9 mouse cellular contexts compared by ENCODE assay signal in the genomic region with DNA sequence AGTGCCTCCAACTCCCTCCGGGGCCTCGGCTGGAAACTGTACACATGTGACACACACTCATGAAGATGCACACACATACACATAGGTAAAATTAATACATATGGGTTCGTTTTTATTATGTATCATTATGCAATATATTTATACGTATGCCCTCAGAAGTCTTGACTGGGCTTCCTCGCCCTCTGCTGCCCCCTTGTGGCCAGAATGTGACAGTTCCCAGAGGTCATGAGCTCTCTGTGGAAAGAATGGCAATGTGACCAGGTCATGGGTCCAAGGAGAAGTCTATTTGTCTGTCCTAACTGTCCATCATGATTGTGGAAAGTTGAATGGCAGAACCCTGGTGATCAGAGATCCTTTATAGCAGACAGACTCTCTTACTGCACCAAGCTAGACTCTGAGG. TPM values are rescaled to one million over a fixed set of nuclear protein-coding genes. Genes with fewer than 3 reads are reported as not detected.
DNase-seq lines count a peak whose midpoint lies in the region; ATAC-seq lines count a peak whose summit lies in the region.
"Had no signal": no experiment of that assay in that cellular context is flagged by ENCODE, and none has a peak within 500 bp of the region (broad histone marks: within the 10 kb centered on the region; RNA-seq: fewer than 3 reads in every experiment).

No protein-coding gene starts in this region.

- DNase-seq in hindbrain, embryonic 11.5 days (ENCODE audit: low spot score), result peak; percentile 82
- peak; percentile 86 for DNase-seq in adrenal gland, postnatal 25 days
- DNase-seq in embryo, embryonic 9.5 days (ENCODE audit: extremely low spot score), result peak; percentile 70
- DNase-seq in layer of hippocampus, adult 8-10 months (ENCODE audit: low spot score in 2 of 2), result peak; percentile 51 to 74
- DNase-seq in lung, postnatal 36 days, result peak; percentile 93
- peak; percentile 63 to 84 for DNase-seq in spleen, adult 18-20 months

- no peaks in the 10 kb centered on the region for H3K4me1 ChIP-seq in hindbrain, embryonic 11.5 days (replicated peaks; ENCODE audit: control insufficient read depth, insufficient read depth, low read length)
- H3K4me1 ChIP-seq in hindbrain, embryonic 13.5 days (replicated peaks), result no peaks in the 10 kb centered on the region
- no peaks in the 10 kb centered on the region for H3K4me1 ChIP-seq in heart, embryonic 16.5 days (ENCODE audit: control insufficient read depth, insufficient read depth, low read length)
- H3K4me1 ChIP-seq: neural tube, embryonic 13.5 days had no signal

- H3K27ac ChIP-seq in hindbrain, embryonic 11.5 days (ENCODE audit: low read depth, low read length), result no peak overlapping the region
- H3K27ac ChIP-seq in hindbrain, embryonic 13.5 days, result no peak overlapping the region
- no peak overlapping the region for H3K27ac ChIP-seq in heart, embryonic 16.5 days (ENCODE audit: low read length)
- H3K27ac ChIP-seq: neural tube, embryonic 13.5 days had no signal

- no peaks in the 10 kb centered on the region for H3K9me3 ChIP-seq in hindbrain, embryonic 11.5 days (ENCODE audit: control insufficient read depth, low read length)
- no peaks in the 10 kb centered on the region for H3K9me3 ChIP-seq in hindbrain, embryonic 13.5 days
- H3K9me3 ChIP-seq in heart, embryonic 16.5 days (replicated peaks; ENCODE audit: control insufficient read depth, low read length), result 0 out of 2 replicates have a peak, but pooled peaks cover 1% of the 10 kb centered on the region
- H3K9me3 ChIP-seq: neural tube, embryonic 13.5 days had no signal

- no peak overlapping the region for H3K9ac ChIP-seq in hindbrain, embryonic 11.5 days (ENCODE audit: low read depth, low read length)
- no peak overlapping the region for H3K9ac ChIP-seq in hindbrain, embryonic 13.5 days
- no peak overlapping the region for H3K9ac ChIP-seq in heart, embryonic 16.5 days (ENCODE audit: low read length)
- H3K9ac ChIP-seq: neural tube, embryonic 13.5 days had no signal

- no peak overlapping the region for H3K4me2 ChIP-seq in hindbrain, embryonic 11.5 days (replicated peaks; ENCODE audit: low read depth, low read length)
- no peak overlapping the region for H3K4me2 ChIP-seq in hindbrain, embryonic 13.5 days
- H3K4me2 ChIP-seq in heart, embryonic 16.5 days (ENCODE audit: low read depth, low read length), result no peak overlapping the region
- H3K4me2 ChIP-seq: neural tube, embryonic 13.5 days had no signal

- no peaks in the 10 kb centered on the region for H3K27me3 ChIP-seq in hindbrain, embryonic 11.5 days (ENCODE audit: control insufficient read depth, insufficient read depth, low read length)
- no peaks in the 10 kb centered on the region for H3K27me3 ChIP-seq in hindbrain, embryonic 13.5 days
- H3K27me3 ChIP-seq in heart, embryonic 16.5 days (ENCODE audit: control insufficient read depth, insufficient read depth, low read length), result no peaks in the 10 kb centered on the region
- H3K27me3 ChIP-seq: neural tube, embryonic 13.5 days had no signal

- H3K4me3 ChIP-seq in hindbrain, embryonic 11.5 days (ENCODE audit: low read depth, low read length), result no peak overlapping the region
- no peak overlapping the region for H3K4me3 ChIP-seq in hindbrain, embryonic 13.5 days
- H3K4me3 ChIP-seq in heart, embryonic 16.5 days (ENCODE audit: low read length), result no peak overlapping the region
- H3K4me3 ChIP-seq: neural tube, embryonic 13.5 days had no signal

- H3K36me3 ChIP-seq in hindbrain, embryonic 11.5 days (ENCODE audit: control insufficient read depth, insufficient read depth, low read length), result no peaks in the 10 kb centered on the region
- no peaks in the 10 kb centered on the region for H3K36me3 ChIP-seq in hindbrain, embryonic 13.5 days
- no peaks in the 10 kb centered on the region for H3K36me3 ChIP-seq in heart, embryonic 16.5 days (ENCODE audit: control insufficient read depth, insufficient read depth)
- H3K36me3 ChIP-seq: neural tube, embryonic 13.5 days had no signal

- 27% methylated on average over 5 of the region's 5 CpGs for WGBS in hindbrain, embryonic 11.5 days
- WGBS in hindbrain, embryonic 13.5 days, result 32% methylated on average over 5 of the region's 5 CpGs
- 20% methylated on average over 5 of the region's 5 CpGs for WGBS in heart, embryonic 16.5 days

- no peak for ATAC-seq in hindbrain, embryonic 11.5 days (ENCODE audit: low FRiP score)
- ATAC-seq in hindbrain, embryonic 13.5 days (ENCODE audit: low FRiP score), result no peak
- ATAC-seq in heart, embryonic 16.5 days (replicated peaks; ENCODE audit: extremely low read depth, insufficient read depth, low FRiP score), result 0 out of 2 replicates have a peak, but pooled peaks have one; percentile 18

RNA-seq across cellular contexts. Expression of a gene that starts 8.6 kb away (rescaled TPM):
- 9.6 and 11.6 TPM in 2 replicates for polyA plus RNA-seq in hindbrain, embryonic 11.5 days (2014; fragmentation: Nextera tagmentation; extraction: Ambion mirVana)
- polyA plus RNA-seq in hindbrain, embryonic 13.5 days (2015; fragmentation: Nextera tagmentation; extraction: Ambion mirVana), result 7.4 and 8.4 TPM in 2 replicates
- total RNA-seq in adrenal gland, postnatal 25 days (2021), result 27.8 and 29.5 TPM in 2 replicates
- 4.8 and 9.0 TPM in 2 replicates for polyA plus RNA-seq in heart, embryonic 16.5 days (2015; fragmentation: Nextera tagmentation; extraction: Ambion mirVana)
- total RNA-seq in layer of hippocampus, adult 8-10 months (2022), result 10 to 100 TPM; 10.3 to 13.5 (median 11.3) TPM

RNA-seq across cellular contexts. Expression of a gene that starts 34.1 kb away (rescaled TPM):
- 3.2 and 5.9 TPM in 2 replicates for polyA plus RNA-seq in hindbrain, embryonic 11.5 days (2014; fragmentation: Nextera tagmentation; extraction: Ambion mirVana)
- 3.2 and 4.9 TPM in 2 replicates for polyA plus RNA-seq in hindbrain, embryonic 13.5 days (2015; fragmentation: Nextera tagmentation; extraction: Ambion mirVana)
- 4.6 and 4.9 TPM in 2 replicates for total RNA-seq in adrenal gland, postnatal 25 days (2021)
- polyA plus RNA-seq in heart, embryonic 16.5 days (2015; fragmentation: Nextera tagmentation; extraction: Ambion mirVana), result 11.3 and 18.5 TPM in 2 replicates
- 1 to 10 TPM in 3 of 4 experiments, under 1 TPM in 1; 0.61 to 9.8 (median 5.5) TPM for total RNA-seq in layer of hippocampus, adult 8-10 months (2022)

RNA-seq across cellular contexts. Expression of a gene that starts 35.6 kb away (rescaled TPM):
- polyA plus RNA-seq in hindbrain, embryonic 11.5 days (2014; fragmentation: Nextera tagmentation; extraction: Ambion mirVana), result 16.6 and 17.3 TPM in 2 replicates
- polyA plus RNA-seq in hindbrain, embryonic 13.5 days (2015; fragmentation: Nextera tagmentation; extraction: Ambion mirVana), result 8.9 and 10.6 TPM in 2 replicates
- 36.4 and 51.6 TPM in 2 replicates for total RNA-seq in adrenal gland, postnatal 25 days (2021)
- 4.8 and 5.4 TPM in 2 replicates for polyA plus RNA-seq in heart, embryonic 16.5 days (2015; fragmentation: Nextera tagmentation; extraction: Ambion mirVana)
- total RNA-seq in layer of hippocampus, adult 8-10 months (2022), result 10 to 100 TPM; 54.3 to 76.6 (median 66.8) TPM

RNA-seq across cellular contexts. Expression of a gene that starts 38.3 kb away (rescaled TPM):
- polyA plus RNA-seq in hindbrain, embryonic 11.5 days (2014; fragmentation: Nextera tagmentation; extraction: Ambion mirVana), result not detected in 2 replicates
- polyA plus RNA-seq in hindbrain, embryonic 13.5 days (2015; fragmentation: Nextera tagmentation; extraction: Ambion mirVana), result not detected in 2 replicates
- total RNA-seq in adrenal gland, postnatal 25 days (2021), result not detected in 2 replicates
- 0.26 TPM in 1 of 2 replicates, not detected in the other for polyA plus RNA-seq in heart, embryonic 16.5 days (2015; fragmentation: Nextera tagmentation; extraction: Ambion mirVana)
- not detected for total RNA-seq in layer of hippocampus, adult 8-10 months (2022)
- polyA plus RNA-seq: neural tube, embryonic 13.5 days had no signal

RNA-seq across cellular contexts. Expression of a gene that starts 42.2 kb away (rescaled TPM):
- polyA plus RNA-seq in hindbrain, embryonic 11.5 days (2014; fragmentation: Nextera tagmentation; extraction: Ambion mirVana), result 1.7 and 2.2 TPM in 2 replicates
- polyA plus RNA-seq in hindbrain, embryonic 13.5 days (2015; fragmentation: Nextera tagmentation; extraction: Ambion mirVana), result 1.9 and 2.1 TPM in 2 replicates
- 0.57 and 1.5 TPM in 2 replicates for total RNA-seq in adrenal gland, postnatal 25 days (2021)
- polyA plus RNA-seq in heart, embryonic 16.5 days (2015; fragmentation: Nextera tagmentation; extraction: Ambion mirVana), result 4.7 and 34.7 TPM in 2 replicates
- total RNA-seq in layer of hippocampus, adult 8-10 months (2022), result 1 to 10 TPM in 1 of 4 experiments, under 1 TPM in 3; 0.51 to 1.5 (median 0.88) TPM
